Mouse (Mus musculus): ENCODE results near the gene Ccm2l. TPM values are rescaled to one million over a fixed set of nuclear protein-coding genes. Genes with fewer than 3 reads are reported as not detected.

The Ccm2l gene
- polyA plus RNA-seq, 1 experiment from 2014 or later: not detected

- ATAC-seq (no peak), DNase-seq (ENCODE audit: low read depth, low spot score) (no peak)
- no peaks in the 10 kb centered on the region for H3K27me3 ChIP-seq
- in situ Hi-C loops (cut with MboI; ENCODE audit: low pct_unique_long_range_greater_than_20kb): no loop called here
- CTCF ChIA-PET: interaction anchor here (1.1 to 1.4 kb wide), 3 partner anchors 10 to 39 kb away, joined by 3 to 6 read pairs (median 4); no protein-coding TSS in a partner anchor
- POLR2A ChIA-PET: no interaction called here
- no peak for TF ChIP-seq CTCF (IDR thresholded peaks at IDR 0.05)
Observed at GRCm38 (mm10) chr2:153120126-153120525, 54.4 kb downstream of the Ccm2l start.

GRCm38 (mm10) chr2:153121821-153122615, 56.3 kb downstream of the Ccm2l start:
- TF ChIP-seq CTCF (IDR thresholded peaks at IDR 0.05): no peak
- ChIA-PET CTCF (interaction anchor here (0.9 to 1.7 kb wide), 4 partner anchors 9 to 21 kb away, joined by 3 to 4 read pairs (median 4); no protein-coding TSS in a partner anchor), POLR2A (interaction anchor here (1.1 kb wide), 1 partner anchor 17 kb away, joined by 3 read pairs; no protein-coding TSS in a partner anchor)

GRCm38 (mm10) chr2:153122701-153123100, 56.9 kb downstream of the Ccm2l start:
- ATAC-seq: no peak
- ChIA-PET CTCF (interaction anchor here (1.2 to 1.5 kb wide), 2 partner anchors 11 to 12 kb away, joined by 3 to 7 read pairs; no protein-coding TSS in a partner anchor), POLR2A (no interaction called here)
- no peak for DNase-seq (ENCODE audit: low read depth, low spot score)
- no peak for TF ChIP-seq CTCF (IDR thresholded peaks at IDR 0.05)
- in situ Hi-C loops (cut with MboI; ENCODE audit: low pct_unique_long_range_greater_than_20kb): no loop called here
- no peaks in the 10 kb centered on the region for H3K27me3 ChIP-seq

More at GRCm38 (mm10) chr2:153121821-153122615, 56.3 kb downstream of the Ccm2l start:
- in situ Hi-C loops (cut with MboI; ENCODE audit: low pct_unique_long_range_greater_than_20kb): no loop called here
- ATAC-seq (peak; percentile 35), DNase-seq (ENCODE audit: low read depth, low spot score) (no peak)
- no peaks in the 10 kb centered on the region for H3K27me3 ChIP-seq

- ChIA-PET CTCF (no interaction called here), POLR2A (no interaction called here)
- no peak for TF ChIP-seq CTCF (IDR thresholded peaks at IDR 0.05)
- ATAC-seq: no peak
- no peaks in the 10 kb centered on the region for H3K27me3 ChIP-seq
- in situ Hi-C loops (cut with MboI; ENCODE audit: low pct_unique_long_range_greater_than_20kb): no loop called here
- no peak for DNase-seq (ENCODE audit: low read depth, low spot score)
Observed at GRCm38 (mm10) chr2:153125875-153126274, 60.1 kb downstream of the Ccm2l start.

GRCm38 (mm10) chr2:153131019-153131418, 65.3 kb downstream of the Ccm2l start:
- in situ Hi-C loops (cut with MboI; ENCODE audit: low pct_unique_long_range_greater_than_20kb): no loop called here
- ATAC-seq: no peak
- ChIA-PET CTCF (interaction anchor here (0.8 to 2.9 kb wide), 7 partner anchors 8 to 59 kb away, joined by 3 to 14 read pairs (median 3); no protein-coding TSS in a partner anchor), POLR2A (no interaction called here)
- no peaks in the 10 kb centered on the region for H3K27me3 ChIP-seq
- TF ChIP-seq CTCF (IDR thresholded peaks at IDR 0.05): no peak
- no peak for DNase-seq (ENCODE audit: low read depth, low spot score)

Other genes starting within 250 kb of the Ccm2l start
- 133 TPM for gene Bcl2l1, start 234.2 kb upstream of the Ccm2l start, polyA plus RNA-seq (2021)
- gene Tpx2, start 218.0 kb upstream of the Ccm2l start, polyA plus RNA-seq (2021): 55.7 TPM
- 0.08 TPM for gene Mylk2, start 154.6 kb upstream of the Ccm2l start, polyA plus RNA-seq (2021)
- 0.04 TPM for gene Foxs1, start 132.7 kb upstream of the Ccm2l start, polyA plus RNA-seq (2021)
- 0.36 TPM for gene Dusp15, start 114.3 kb upstream of the Ccm2l start, polyA plus RNA-seq (2021)
- 0.45 TPM for gene Ttll9, start 103.5 kb upstream of the Ccm2l start, polyA plus RNA-seq (2021)
- 131 TPM for gene Pdrg1, start 50.5 kb upstream of the Ccm2l start, polyA plus RNA-seq (2021)
- gene Xkr7, start 34.1 kb upstream of the Ccm2l start, polyA plus RNA-seq (2021): not detected
- 1.3 TPM for gene Hck, start 42.5 kb downstream of the Ccm2l start, polyA plus RNA-seq (2021)
- gene Tm9sf4, start 95.3 kb downstream of the Ccm2l start, polyA plus RNA-seq (2021): 95.3 TPM
- gene Tspyl3, start 159.5 kb downstream of the Ccm2l start, polyA plus RNA-seq (2021): 0.06 TPM
- 10.0 TPM for gene Plagl2, start 175.5 kb downstream of the Ccm2l start, polyA plus RNA-seq (2021)
- 16.9 TPM for gene Pofut1, start 175.6 kb downstream of the Ccm2l start, polyA plus RNA-seq (2021)
- gene Kif3b, start 225.5 kb downstream of the Ccm2l start, polyA plus RNA-seq (2021): 40.1 TPM

Data from Patski (cell line).